Mouse (Mus musculus): ENCODE results near the gene Olfr16.

The Olfr16 gene

DNA sequence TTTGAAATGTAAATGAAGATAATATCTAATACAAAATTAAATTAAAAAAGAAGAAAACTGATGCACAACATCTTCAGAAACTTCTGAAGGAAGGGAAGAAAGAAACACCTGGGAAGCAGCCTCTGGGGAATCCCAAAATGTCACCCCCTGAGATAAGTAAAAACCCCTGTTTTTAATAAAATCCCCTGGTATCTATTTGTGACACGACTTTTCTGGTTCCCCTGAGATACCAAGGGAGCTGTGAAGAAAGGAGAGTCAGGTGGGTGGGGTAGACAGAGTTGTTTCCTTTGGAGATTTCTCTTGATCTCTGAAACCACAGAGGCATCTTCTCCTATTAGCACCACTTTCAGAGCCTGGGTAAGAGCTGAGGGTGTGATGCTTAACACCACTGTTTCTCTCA lies at the start of gene Olfr16:
TSS of gene Olfr16 (plus strand) at position 250 of the 400 bp plus-strand sequence.
- in situ Hi-C loops (cut with MboI, MseI): no loop called here

DNA sequence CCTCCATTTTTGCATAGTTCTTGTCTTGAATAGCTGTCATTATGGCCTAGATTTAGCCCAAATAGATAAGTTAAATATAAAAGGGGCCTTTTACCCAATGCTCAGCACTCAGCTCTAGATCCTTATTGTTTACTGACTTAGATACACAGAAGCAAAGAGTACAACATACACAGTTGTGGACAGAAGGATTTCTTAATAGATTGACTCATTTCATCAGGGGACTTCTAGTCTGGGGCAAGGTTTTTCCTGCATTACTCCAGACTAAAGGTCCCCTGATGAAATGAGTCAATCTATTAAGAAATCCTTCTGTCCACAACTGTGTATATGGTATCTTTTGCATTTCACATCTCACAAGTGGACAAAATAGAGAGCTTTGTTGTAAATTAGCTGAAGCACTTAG lies 46.9 kb upstream of the Olfr16 start:
- in situ Hi-C loops (cut with MboI, MseI): no loop called here

DNA sequence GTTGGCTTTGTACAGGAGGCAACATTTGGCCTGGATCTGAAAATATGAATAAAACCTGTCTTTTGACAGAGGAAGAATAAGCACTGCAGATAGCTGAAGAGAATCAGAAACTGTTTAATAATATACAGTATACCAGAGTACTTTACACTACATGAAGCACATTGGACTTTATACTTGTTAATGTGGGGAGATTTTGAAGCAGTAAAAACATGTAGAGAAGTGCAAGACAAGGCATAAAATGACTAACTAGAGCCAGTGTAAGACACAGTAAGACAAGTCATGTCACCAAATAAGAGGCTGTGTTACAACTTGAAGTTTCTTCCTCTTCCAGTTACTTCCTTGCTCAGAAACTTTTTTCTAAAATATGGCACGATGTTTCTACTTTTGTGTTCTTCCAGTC lies 33.1 kb upstream of the Olfr16 start:
- in situ Hi-C loops (cut with MboI, MseI): no loop called here

DNA sequence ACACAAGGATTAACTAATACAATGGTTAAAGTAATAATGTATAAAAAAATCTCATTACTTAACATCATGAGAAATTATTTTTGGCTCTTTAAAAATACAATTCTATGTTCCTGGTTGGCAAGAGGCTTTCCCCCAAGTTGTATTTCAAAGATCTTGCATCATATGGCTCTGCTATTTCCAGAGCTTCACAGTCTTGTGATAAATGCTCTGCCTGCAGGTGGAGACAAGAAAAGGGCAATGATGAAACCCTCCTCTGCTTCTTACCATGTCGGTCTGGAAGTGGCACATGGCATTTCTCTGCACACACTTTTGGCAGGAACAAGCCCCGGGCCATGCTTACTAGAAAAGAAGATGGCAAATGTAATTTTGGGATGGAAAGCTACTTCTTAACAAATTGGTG lies 31.8 kb upstream of the Olfr16 start:
- in situ Hi-C loops (cut with MboI, MseI): no loop called here

DNA sequence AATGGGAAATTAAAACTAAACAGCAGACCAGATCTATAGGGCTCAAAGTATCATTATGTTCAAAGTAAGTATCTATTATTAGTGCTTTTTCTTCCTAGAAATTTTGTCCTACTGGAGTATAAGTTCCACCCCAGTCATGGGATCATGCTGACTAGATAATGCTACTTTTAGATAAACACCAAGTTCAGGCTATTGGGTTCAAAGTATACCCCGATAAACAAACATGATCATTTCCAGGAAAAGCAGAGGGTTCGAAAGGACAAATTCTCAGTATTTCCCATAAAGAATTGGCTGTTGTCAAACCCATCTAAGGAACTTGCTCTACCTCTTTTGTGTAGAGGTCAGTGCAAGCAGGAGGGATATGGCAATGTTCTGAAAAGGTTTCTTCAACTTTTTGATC lies 18.0 kb upstream of the Olfr16 start:
- in situ Hi-C loops (cut with MboI, MseI): no loop called here

DNA sequence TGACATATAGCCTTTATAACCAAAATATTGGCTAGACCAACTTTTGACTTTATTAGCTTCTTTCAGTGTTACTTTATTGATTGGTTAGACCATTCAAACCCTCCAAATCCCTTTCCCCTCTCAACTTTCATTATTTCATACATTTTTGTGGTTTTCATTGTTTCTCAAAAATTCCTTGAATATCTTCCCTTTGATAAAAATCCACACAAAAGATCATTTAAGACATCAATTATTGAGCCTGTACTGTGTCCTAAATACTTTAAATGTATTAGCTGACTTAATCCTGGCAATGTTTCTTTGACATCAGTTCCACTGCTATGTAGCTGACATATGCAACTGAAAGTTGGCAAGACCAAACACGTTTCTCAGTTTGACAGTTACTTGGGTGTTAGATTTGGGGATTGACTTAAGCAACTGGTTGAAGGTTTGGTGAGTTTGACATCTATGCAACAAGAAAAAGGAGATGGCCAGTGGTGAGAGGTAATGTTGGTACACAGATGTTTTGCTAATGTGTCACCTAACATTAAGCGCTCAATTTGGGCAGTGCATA lies 1.0 kb downstream of the Olfr16 start:
- in situ Hi-C loops (cut with MboI, MseI): no loop called here

DNA sequence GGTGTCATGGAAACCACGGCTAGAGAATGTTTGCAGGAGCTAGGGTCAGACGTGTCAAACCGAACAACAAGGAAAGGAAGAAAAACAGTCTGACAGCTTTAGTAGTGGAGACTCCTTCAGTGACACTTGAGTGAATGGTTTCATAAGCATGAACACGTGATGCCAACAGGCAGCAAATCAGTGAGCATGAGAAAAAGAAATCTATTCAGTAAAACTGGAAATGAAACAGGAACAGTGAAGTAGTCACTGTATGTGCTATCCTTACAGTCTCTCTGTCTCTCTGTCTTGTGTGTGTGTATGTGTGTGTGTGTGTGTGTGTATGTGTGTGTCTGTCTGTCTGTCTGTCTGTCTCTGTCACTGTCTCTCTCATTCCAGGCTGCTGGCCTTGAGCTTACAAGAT lies 5.2 kb downstream of the Olfr16 start:
- in situ Hi-C loops (cut with MboI, MseI): no loop called here

DNA sequence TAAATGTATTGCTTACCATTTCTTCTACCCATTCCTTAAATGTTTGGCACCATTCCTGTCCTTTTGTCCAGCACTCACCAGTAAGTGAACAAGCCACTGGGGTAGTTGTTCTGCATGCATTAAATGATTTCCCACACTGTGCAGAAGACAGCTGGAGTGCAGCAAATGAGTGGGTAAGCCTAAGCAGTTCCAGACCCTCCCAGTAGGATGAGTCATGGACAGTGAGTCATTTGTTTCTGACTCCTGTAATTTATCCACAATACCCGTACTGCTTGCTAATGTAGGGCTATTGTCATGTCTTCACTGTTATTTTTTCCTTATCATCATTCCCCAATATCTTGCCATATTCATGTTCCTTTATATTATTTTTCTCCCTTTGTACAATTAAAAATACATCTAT lies 10.2 kb downstream of the Olfr16 start:
- in situ Hi-C loops (cut with MboI, MseI): no loop called here

DNA sequence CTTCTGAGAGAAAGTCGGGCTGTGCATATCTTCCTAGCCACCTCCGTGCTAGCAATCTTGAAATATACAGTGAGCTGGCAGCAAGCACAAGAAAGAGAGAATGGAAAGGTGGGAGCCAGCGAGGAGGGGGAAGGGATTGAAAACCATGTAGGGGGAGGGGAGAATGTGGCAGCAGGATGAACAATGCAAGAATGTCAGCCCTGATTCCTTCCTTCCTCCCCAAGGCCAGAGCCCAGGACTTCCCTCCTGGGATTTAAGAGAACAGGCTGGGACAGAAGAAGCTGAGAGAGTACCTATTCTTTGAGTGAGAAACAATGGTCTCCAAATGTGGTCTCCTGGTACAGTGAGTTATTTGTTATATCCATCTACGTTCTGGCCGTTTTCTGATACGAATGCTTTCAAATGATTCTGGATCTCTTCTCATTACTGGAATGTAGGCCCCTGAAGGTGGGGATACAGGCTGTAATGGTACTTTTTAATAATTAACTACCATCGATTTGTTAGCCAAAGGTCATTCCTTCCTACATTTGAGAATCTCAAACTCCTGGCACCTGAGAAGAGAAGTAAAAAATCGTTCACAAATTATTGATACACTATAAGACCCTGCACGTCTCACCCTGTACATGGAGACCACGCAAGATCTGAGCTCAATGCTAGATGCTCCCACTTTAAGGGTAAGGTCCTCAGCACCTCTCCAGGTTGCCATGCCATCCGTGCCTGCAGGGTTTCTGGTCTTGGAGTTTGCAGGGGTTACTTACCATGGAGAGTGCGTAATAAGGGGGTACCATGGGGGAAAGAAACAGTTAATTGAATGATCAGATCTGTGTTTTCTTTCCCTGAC lies 39.8 kb downstream of the Olfr16 start:
- in situ Hi-C loops (cut with MboI, MseI): no loop called here

DNA sequence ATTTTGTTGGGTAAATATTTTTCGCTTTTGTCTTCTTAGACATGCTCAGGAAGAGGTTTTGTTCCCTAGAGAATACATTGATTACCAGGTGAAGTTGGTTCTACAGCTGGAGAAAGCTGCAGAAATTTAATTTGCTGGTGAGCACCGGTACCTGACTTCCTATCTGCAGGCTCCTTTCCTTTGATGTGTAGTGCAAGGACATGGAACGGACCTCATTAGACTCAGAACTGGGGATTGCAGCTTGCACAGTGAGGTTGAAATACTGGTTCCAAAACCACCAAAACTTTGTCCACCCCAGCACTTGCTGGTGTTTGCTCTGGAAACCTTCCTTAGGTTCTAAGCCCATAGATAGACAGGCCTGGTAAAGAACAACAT lies 40.4 kb downstream of the Olfr16 start:
- in situ Hi-C loops (cut with MboI, MseI): no loop called here
